Mouse (Mus musculus) cortical plate, adult 2 months (tissue): ENCODE results near the gene Slc45a2. TPM values are rescaled to one million over a fixed set of nuclear protein-coding genes. Genes with fewer than 3 reads are reported as not detected.
A peak's percentile ranks its signal among the peaks of the same experiment; 100 is the strongest.

Source experiments
- H3K27ac ChIP-seq: fragments of 200-500 bp; 2 replicates; pipeline ENCODE4 v1.5.1; 2012; ENCODE audit warnings: low read length, control low read depth, inconsistent platforms; ENCODE audit not compliant: insufficient read depth
- H3K4me1 ChIP-seq: fragments of 200-500 bp; 2 replicates; pipeline ENCODE4 v1.6.1; 2011; ENCODE audit warnings: low read length; ENCODE audit not compliant: control insufficient read depth, insufficient read depth
- H3K4me3 ChIP-seq: fragments of 200-500 bp; 2 replicates; pipeline ENCODE4 v1.5.1; 2011; ENCODE audit warnings: mild to moderate bottlenecking, low read length, control low read depth; ENCODE audit not compliant: insufficient read depth
- CTCF ChIP-seq: fragments of 200-500 bp; IDR thresholded peaks from 2 replicates; pipeline ENCODE4 v1.5.1; 2011; ENCODE audit warnings: mild to moderate bottlenecking, control low read depth, low read length; ENCODE audit not compliant: insufficient read depth; ENCODE audit errors: extremely low read depth
- POLR2A ChIP-seq: fragments of 200-500 bp; IDR thresholded peaks from 2 replicates; pipeline ENCODE4 v1.6.1; 2011; ENCODE audit warnings: mild to moderate bottlenecking, low read length, control low read depth; ENCODE audit not compliant: insufficient read depth; ENCODE audit errors: extremely low read depth
- polyA plus RNA-seq: library from polyadenylated mRNA; depleted of rRNA; stranded (reverse); fragments of >200 nt; gene quantifications from 2 replicates; pipeline ENCODE4 v1.2.3, GENCODE M21; 2012; rRNA removed

Slc45a2 gene
- polyA plus RNA-seq, 1 experiment = 0.04 TPM

GRCm38 (mm10) chr15:11062903-11063302 lies 62.4 kb downstream of the Slc45a2 start:
- no peak overlapping the region for H3K4me3 ChIP-seq
- no peak for TF ChIP-seq POLR2A
- TF ChIP-seq CTCF = no peak

DNA sequence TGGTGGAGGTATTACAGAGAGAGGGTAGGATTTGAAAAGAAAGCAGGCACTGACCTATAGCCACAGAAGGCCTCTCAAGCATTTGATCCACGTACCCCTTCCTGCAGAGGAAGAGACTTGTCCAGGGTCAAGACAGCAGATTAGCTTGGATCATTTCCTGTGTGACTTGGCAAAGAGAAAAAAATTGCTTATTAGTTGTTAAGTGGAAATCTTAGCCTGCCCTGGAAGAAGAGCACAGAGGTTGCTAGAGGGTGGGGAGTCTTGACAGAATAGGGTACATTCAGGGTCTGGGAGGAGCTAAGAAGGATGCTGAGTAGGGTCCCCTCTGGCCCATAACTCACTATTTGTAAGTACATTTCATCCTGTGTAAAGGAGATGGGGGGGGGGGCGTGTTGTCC lies 63.6 kb downstream of the Slc45a2 start:
- H3K4me1 ChIP-seq = no peaks in the 10 kb centered on the region; the same call in 1 of the 2 replicates
- H3K4me3 ChIP-seq = no peak overlapping the region
- TF ChIP-seq POLR2A (no peak), CTCF (no peak)
- H3K27ac ChIP-seq = no peak overlapping the region

More at GRCm38 (mm10) chr15:11062903-11063302, 62.4 kb downstream of the Slc45a2 start:
- no peak overlapping the region for H3K27ac ChIP-seq
- H3K4me1 ChIP-seq = no peaks in the 10 kb centered on the region; the same call in 1 of the 2 replicates

GRCm38 (mm10) chr15:11064558-11065411 lies 64.3 kb downstream of the Slc45a2 start, which contains the start of gene Adamts12:
Gene Adamts12, plus strand, starts transcription at chr15:11064790.
- Histone ChIP-seq H3K4me1 (no peaks in the 10 kb centered on the region; the same call in 1 of the 2 replicates), H3K4me3 (peak within 1 kb of the TSS; percentile 3; the same call in 1 of the 2 replicates), H3K27ac (no peak within 1 kb of the TSS)
- TF ChIP-seq POLR2A = no peak
- no peak for TF ChIP-seq CTCF

- TF ChIP-seq CTCF = no peak
- Histone ChIP-seq H3K27ac (no peak overlapping the region), H3K4me1 (no peaks in the 10 kb centered on the region; the same call in 1 of the 2 replicates), H3K4me3 (no peak overlapping the region)
Observed at GRCm38 (mm10) chr15:11065528-11066171, 65.1 kb downstream of the Slc45a2 start.

DNA sequence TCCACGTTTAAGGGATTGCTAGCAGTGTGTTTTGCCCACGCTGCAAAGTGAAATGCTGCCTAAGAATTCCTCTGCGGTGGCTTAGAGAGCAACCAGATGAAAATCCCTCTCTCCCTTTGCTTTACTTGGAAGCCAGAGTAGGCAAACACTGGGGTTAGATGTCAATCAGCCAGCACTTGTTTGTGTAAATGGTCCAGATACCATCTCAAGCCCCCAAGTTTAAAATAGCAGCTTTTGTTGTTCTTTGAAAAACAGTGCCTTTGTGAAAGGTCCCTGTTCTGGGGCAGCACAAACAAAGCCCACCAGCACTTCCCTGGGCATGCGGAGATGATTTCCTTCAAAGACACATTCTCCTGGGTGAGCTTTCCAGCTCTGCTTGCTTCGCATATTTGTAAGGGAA lies 65.8 kb downstream of the Slc45a2 start:
- Histone ChIP-seq H3K4me1 (no peaks in the 10 kb centered on the region; the same call in 1 of the 2 replicates), H3K4me3 (no peak overlapping the region), H3K27ac (no peak overlapping the region)
- no peak for TF ChIP-seq POLR2A
- no peak for TF ChIP-seq CTCF

DNA sequence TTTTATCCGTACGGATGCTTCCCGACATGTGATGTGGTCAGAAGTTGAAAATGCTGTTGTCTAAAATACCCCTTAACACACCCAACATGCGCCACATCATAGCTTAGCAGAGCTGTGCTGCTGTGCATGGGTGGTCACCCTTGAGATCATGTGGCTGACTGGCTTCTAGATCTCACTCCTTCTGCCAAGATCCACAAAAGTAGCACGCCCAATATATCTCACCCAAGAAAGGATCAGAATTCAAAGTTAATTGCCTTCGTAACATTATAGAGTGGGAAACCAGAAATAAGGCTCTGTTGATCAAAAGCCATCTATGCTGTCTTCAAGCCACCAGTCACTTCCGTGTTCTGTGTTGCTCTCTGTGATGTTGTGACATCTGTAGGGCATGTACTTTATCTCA lies 67.4 kb downstream of the Slc45a2 start:
- H3K4me3 ChIP-seq = no peak overlapping the region
- no peaks in the 10 kb centered on the region; the same call in 1 of the 2 replicates for H3K4me1 ChIP-seq
- TF ChIP-seq POLR2A = no peak
- TF ChIP-seq CTCF = no peak
- H3K27ac ChIP-seq = no peak overlapping the region

- Histone ChIP-seq H3K4me3 (no peak overlapping the region), H3K4me1 (no peaks in the 10 kb centered on the region), H3K27ac (no peak overlapping the region)
- TF ChIP-seq POLR2A = no peak
- TF ChIP-seq CTCF = no peak
Observed at GRCm38 (mm10) chr15:11075726-11076361, 75.3 kb downstream of the Slc45a2 start.

Other genes with a start within 250 kb of the Slc45a2 start
- 0.08 and 0.13 TPM in 2 replicates for gene C1qtnf3, start 48.4 kb upstream of the Slc45a2 start, polyA plus RNA-seq
- 10.3 and 12.6 TPM in 2 replicates for gene Amacr, start 19.0 kb upstream of the Slc45a2 start, polyA plus RNA-seq
- 0.84 and 1.1 TPM in 2 replicates for gene Rxfp3, start 37.3 kb downstream of the Slc45a2 start, polyA plus RNA-seq
- gene Adamts12, start 64.1 kb downstream of the Slc45a2 start, polyA plus RNA-seq = 0.10 and 0.15 TPM in 2 replicates